Mouse (Mus musculus) E14TG2a.4 (cell line): ENCODE measurements around the gene Rasgrp2.

Experiments
- CTCF ChIP-seq: conservative IDR thresholded peaks from 2 replicates; pipeline ENCODE4 v1.5.1; 2014; ENCODE audit warnings: low read length
- NANOG ChIP-seq: IDR thresholded peaks from 2 replicates; pipeline ENCODE4 v1.6.1; 2014; ENCODE audit warnings: borderline replicate concordance, low read length, mixed read lengths
- POU5F1 ChIP-seq: IDR thresholded peaks from 2 replicates; pipeline ENCODE4 v1.6.1; 2014; ENCODE audit warnings: low read length, borderline replicate concordance

DNA sequence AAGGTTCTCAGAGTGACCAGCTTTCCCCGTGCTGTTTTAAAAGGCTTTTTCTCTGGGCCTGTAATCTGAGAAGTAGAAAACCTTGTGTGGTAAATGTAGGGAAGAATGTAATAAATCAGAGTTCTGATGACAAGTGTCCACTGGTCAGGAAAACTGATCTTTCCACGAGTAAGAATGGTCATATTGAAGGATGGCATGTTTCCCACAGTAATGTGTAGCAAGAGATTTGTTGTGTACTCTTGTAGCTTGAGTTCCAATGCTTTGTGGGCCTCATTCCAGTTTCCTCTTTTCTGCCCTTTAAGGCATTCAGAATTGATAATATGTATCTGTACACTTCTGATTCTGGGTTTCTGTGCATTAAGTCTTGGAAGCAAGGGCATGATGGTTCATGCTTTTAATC is 34.3 kb upstream of the Rasgrp2 start:
- TF ChIP-seq CTCF = no peak
- TF ChIP-seq POU5F1 = no peak
- no peak for TF ChIP-seq NANOG
